Mouse (Mus musculus) cerebellum, postnatal 10 days (tissue): ENCODE data around the gene Yeats4.

Experiments
- DNase-seq, 2 experiments: peaks; one replicate each; pipeline ENCODE4 v3.0.0; 2021; ENCODE audit warnings: mixed read lengths in 2 of 2

The Yeats4 gene

GRCm38 (mm10) chr10:117199701-117200100, 24.6 kb downstream of the Yeats4 start:
- DNase-seq, result no peak

GRCm38 (mm10) chr10:117196696-117197095, 27.6 kb downstream of the Yeats4 start:
- no peak for DNase-seq

- no peak for DNase-seq
Measured at GRCm38 (mm10) chr10:117195748-117196147, 28.6 kb downstream of the Yeats4 start.

GRCm38 (mm10) chr10:117195005-117195404, 29.3 kb downstream of the Yeats4 start:
- no peak for DNase-seq

- no peak for DNase-seq
Measured at GRCm38 (mm10) chr10:117193364-117193763, 30.9 kb downstream of the Yeats4 start.

- no peak for DNase-seq
Measured at GRCm38 (mm10) chr10:117185399-117186089, 38.8 kb downstream of the Yeats4 start.

GRCm38 (mm10) chr10:117181098-117181497, 43.2 kb downstream of the Yeats4 start:
- DNase-seq, result no peak

- DNase-seq, result no peak
Measured at GRCm38 (mm10) chr10:117174645-117175044, 49.7 kb downstream of the Yeats4 start.

- DNase-seq, result no peak
Measured at GRCm38 (mm10) chr10:117173566-117174438, 50.5 kb downstream of the Yeats4 start.

- DNase-seq, result no peak
Measured at GRCm38 (mm10) chr10:117173111-117173510, 51.2 kb downstream of the Yeats4 start.

- no peak for DNase-seq
Measured at GRCm38 (mm10) chr10:117172069-117172468, 52.2 kb downstream of the Yeats4 start.

GRCm38 (mm10) chr10:117166785-117167425, 57.4 kb downstream of the Yeats4 start:
- DNase-seq, result no peak
